Mouse (Mus musculus) regulatory T cell (primary cell): Measurements from ENCODE around the gene Hist2h2bb.
"Not testable (repeated sequence)": the region's sequence is repeated elsewhere in the genome, so short reads cannot be mapped to it uniquely, and the experiment has no call there.

ENCODE experiments used
- in situ Hi-C: fragments of 300-600 bp; cut with MboI, MseI; formaldehyde crosslinking; loops from one replicate; pipeline ENCODE4 v1.15.1; 2025; ENCODE audit warnings: high pct_unique_total_duplicates

Gene Hist2h2bb

GRCm38 (mm10) chr3:96269511-96270474 lies at the start of gene Hist2h2bb:
Hist2h2bb (plus strand) TSS chr3:96269752.
- in situ Hi-C loops: no loop called here

GRCm38 (mm10) chr3:96220131-96220764 lies 49.3 kb upstream of the Hist2h2bb start:
- in situ Hi-C loops: not testable (repeated sequence)

- in situ Hi-C loops: no loop called here
Observed at GRCm38 (mm10) chr3:96220765-96221639, 48.5 kb upstream of the Hist2h2bb start, which contains the start of the genes Hist2h2ac and Hist2h2be. Hist2h2ac (minus strand) TSS chr3:96220880. Hist2h2be (plus strand) TSS chr3:96221119.

- in situ Hi-C loops: no loop called here
Observed at GRCm38 (mm10) chr3:96221640-96222038, 47.9 kb upstream of the Hist2h2bb start.

- in situ Hi-C loops: no loop called here
Observed at GRCm38 (mm10) chr3:96222774-96223173, 46.8 kb upstream of the Hist2h2bb start.

GRCm38 (mm10) chr3:96225421-96225820 lies 44.1 kb upstream of the Hist2h2bb start:
- in situ Hi-C loops: no loop called here

- in situ Hi-C loops: no loop called here
Observed at GRCm38 (mm10) chr3:96226695-96227648, 42.6 kb upstream of the Hist2h2bb start.

- in situ Hi-C loops: no loop called here
Observed at GRCm38 (mm10) chr3:96228828-96229227, 40.7 kb upstream of the Hist2h2bb start.

- in situ Hi-C loops: no loop called here
Observed at GRCm38 (mm10) chr3:96230404-96230803, 39.1 kb upstream of the Hist2h2bb start.

GRCm38 (mm10) chr3:96230910-96231757 lies 38.4 kb upstream of the Hist2h2bb start:
- in situ Hi-C loops: no loop called here

GRCm38 (mm10) chr3:96231758-96232120 lies 37.8 kb upstream of the Hist2h2bb start:
- in situ Hi-C loops: no loop called here

GRCm38 (mm10) chr3:96234914-96235313 lies 34.6 kb upstream of the Hist2h2bb start:
- in situ Hi-C loops: no loop called here

GRCm38 (mm10) chr3:96235836-96236235 lies 33.7 kb upstream of the Hist2h2bb start:
- in situ Hi-C loops: no loop called here

- in situ Hi-C loops: no loop called here
Observed at GRCm38 (mm10) chr3:96236834-96237334, 32.7 kb upstream of the Hist2h2bb start.

GRCm38 (mm10) chr3:96237335-96237903 lies 32.1 kb upstream of the Hist2h2bb start:
- in situ Hi-C loops: no loop called here

GRCm38 (mm10) chr3:96237904-96238511 lies 31.5 kb upstream of the Hist2h2bb start:
- in situ Hi-C loops: no loop called here

GRCm38 (mm10) chr3:96238954-96239793 lies 30.4 kb upstream of the Hist2h2bb start, which contains the start of gene Hist2h3c2:
Hist2h3c2 (minus strand) TSS chr3:96239127.
- in situ Hi-C loops: not testable (repeated sequence)
